9 mouse cellular contexts compared by ENCODE assay signal in the genomic region with DNA sequence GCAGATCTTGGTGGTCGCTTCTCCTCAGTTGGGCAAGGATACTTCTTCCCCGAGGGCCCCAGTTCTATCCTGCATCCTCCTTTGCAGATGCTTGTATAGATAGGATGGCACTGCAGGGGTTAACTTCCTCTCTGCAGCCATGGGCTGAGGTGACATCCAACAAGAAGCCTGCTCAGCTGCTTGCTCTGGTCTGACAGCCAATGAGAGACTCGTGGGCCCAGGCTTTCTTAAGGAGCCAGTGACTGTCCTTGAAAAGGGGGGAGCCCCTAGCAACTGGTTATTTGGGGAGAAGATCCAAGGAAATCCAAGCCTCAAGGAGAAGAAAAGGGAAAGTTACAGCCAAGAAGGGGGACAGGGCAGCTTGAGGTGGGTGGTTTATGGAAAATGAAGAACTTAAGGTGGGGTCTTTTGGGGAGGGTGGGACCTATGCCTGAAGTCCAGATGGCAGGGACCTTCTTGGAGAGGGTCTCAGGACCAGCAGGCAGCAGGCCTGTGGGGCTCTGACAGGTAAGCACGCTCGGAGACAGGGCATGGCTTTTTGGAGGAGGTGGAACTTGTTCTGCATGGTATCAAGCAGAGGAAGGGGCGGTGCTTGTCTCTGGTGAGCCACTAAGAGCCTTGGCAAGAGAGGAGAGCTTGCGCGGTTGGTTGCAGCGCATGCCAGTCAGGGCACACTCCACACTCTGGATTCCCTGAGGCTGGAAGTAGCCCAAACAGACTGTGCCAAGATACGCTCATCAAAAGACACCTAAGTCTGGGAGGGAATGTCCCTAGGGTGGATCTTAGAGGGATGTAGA. TPM values are rescaled to one million over a fixed set of nuclear protein-coding genes. Genes with fewer than 3 reads are reported as not detected.
DNase-seq lines count a peak whose midpoint lies in the region; ATAC-seq lines count a peak whose summit lies in the region.
"Had no signal": no experiment of that assay in that cellular context is flagged by ENCODE, and none has a peak within 500 bp of the region (broad histone marks: within the 10 kb centered on the region; RNA-seq: fewer than 3 reads in every experiment).

No protein-coding gene starts in this region.

- H3K9ac ChIP-seq in embryonic facial prominence, embryonic 15.5 days = no peak overlapping the region
- 0 out of 2 replicates have a peak overlapping the region, but pooled peaks have one; percentile 11 for H3K9ac ChIP-seq in midbrain, embryonic 13.5 days (replicated peaks)
- H3K9ac ChIP-seq: limb, embryonic 13.5 days had no signal

- peaks cover 23% of the 10 kb centered on the region for H3K4me1 ChIP-seq in embryonic facial prominence, embryonic 15.5 days
- H3K4me1 ChIP-seq in midbrain, embryonic 13.5 days (replicated peaks) = peaks cover 35% of the 10 kb centered on the region

- H3K4me2 ChIP-seq in embryonic facial prominence, embryonic 15.5 days (replicated peaks) = 0 out of 2 replicates have a peak overlapping the region, but pooled peaks have one; percentile 0
- peak overlapping the region; percentile 41 for H3K4me2 ChIP-seq in midbrain, embryonic 13.5 days (replicated peaks)
- H3K4me2 ChIP-seq: limb, embryonic 13.5 days had no signal

- no peak overlapping the region for H3K27ac ChIP-seq in embryonic facial prominence, embryonic 15.5 days (replicated peaks)
- 0 out of 2 replicates have a peak overlapping the region, but pooled peaks have one; percentile 47 for H3K27ac ChIP-seq in midbrain, embryonic 13.5 days
- H3K27ac ChIP-seq: limb, embryonic 13.5 days had no signal

- peaks cover 27% of the 10 kb centered on the region for H3K36me3 ChIP-seq in embryonic facial prominence, embryonic 15.5 days
- H3K36me3 ChIP-seq in midbrain, embryonic 13.5 days = peaks cover 54% of the 10 kb centered on the region

- no peak overlapping the region for H3K4me3 ChIP-seq in embryonic facial prominence, embryonic 15.5 days (replicated peaks)
- H3K4me3 ChIP-seq in midbrain, embryonic 13.5 days (replicated peaks) = peak overlapping the region; percentile 8; the same call in 1 of the 2 replicates
- H3K4me3 ChIP-seq: limb, embryonic 13.5 days had no signal

- DNase-seq in embryo, embryonic 11 days = peak; percentile 56
- DNase-seq in embryo, embryonic 9.5 days (ENCODE audit: extremely low spot score) = no peak
- peak; percentile 86 for DNase-seq in adrenal gland, adult 2 months
- DNase-seq in kidney, adult 11 months = peak; percentile 80
- DNase-seq in left cerebral cortex, postnatal 10 days (ENCODE audit: extremely low spot score in 1 of 2, low spot score in 2 of 2) = peak; percentile 85 to 90
- DNase-seq in testis, postnatal 14 days (ENCODE audit: low spot score) = peak; percentile 75

- WGBS in embryonic facial prominence, embryonic 15.5 days = 55% methylated on average over 10 of the region's 10 CpGs
- 74% methylated on average over 10 of the region's 10 CpGs for WGBS in midbrain, embryonic 13.5 days

- H3K27me3 ChIP-seq in embryonic facial prominence, embryonic 15.5 days = peaks cover 11% of the 10 kb centered on the region; the same call in 1 of the 2 replicates
- H3K27me3 ChIP-seq in midbrain, embryonic 13.5 days = peaks cover 26% of the 10 kb centered on the region

- peak; percentile 59; the same call in 1 of the 2 replicates for ATAC-seq in embryonic facial prominence, embryonic 15.5 days (ENCODE audit: insufficient number of reproducible peaks, low FRiP score, low TSS enrichment, low read depth)
- peak; percentile 69; the same call in 1 of the 2 replicates for ATAC-seq in midbrain, embryonic 13.5 days

- intact Hi-C loops in left cerebral cortex, postnatal 10 days (cut with DNase I) = no loop called here

- H3K9me3 ChIP-seq in embryonic facial prominence, embryonic 15.5 days (replicated peaks) = no peaks in the 10 kb centered on the region
- no peaks in the 10 kb centered on the region for H3K9me3 ChIP-seq in midbrain, embryonic 13.5 days
- H3K9me3 ChIP-seq: limb, embryonic 13.5 days had no signal

RNA-seq across cellular contexts. Expression of gene Lrfn1, which starts 12.8 kb away (rescaled TPM):
- 10 to 100 TPM; 12.9 to 25.4 TPM for total RNA-seq in adrenal gland, adult 2 months (2021)
- polyA plus RNA-seq in adrenal gland, adult 2 months (2012; rRNA removed) = 33.6 and 37.1 TPM in 2 replicates
- 4.8 and 5.3 TPM in 2 replicates for polyA plus RNA-seq in embryonic facial prominence, embryonic 15.5 days (2015; fragmentation: Nextera tagmentation; extraction: Ambion mirVana)
- 100 to 1,000 TPM; 106 to 112 TPM for total RNA-seq in left cerebral cortex, postnatal 10 days (2021)
- 9.1 and 11.8 TPM in 2 replicates for polyA plus RNA-seq in midbrain, embryonic 13.5 days (2015; fragmentation: Nextera tagmentation; extraction: Ambion mirVana)

RNA-seq across cellular contexts. Expression of gene Gmfg, which starts 27.4 kb away (rescaled TPM):
- 10 to 100 TPM in 1 of 2 experiments, 1 to 10 TPM in 1; 7.1 to 10.4 TPM for total RNA-seq in adrenal gland, adult 2 months (2021)
- polyA plus RNA-seq in adrenal gland, adult 2 months (2012; rRNA removed) = 0.58 and 0.89 TPM in 2 replicates
- polyA plus RNA-seq in embryonic facial prominence, embryonic 15.5 days (2015; fragmentation: Nextera tagmentation; extraction: Ambion mirVana) = 16.8 and 18.1 TPM in 2 replicates
- 1 to 10 TPM; 3.3 to 5.0 TPM for total RNA-seq in left cerebral cortex, postnatal 10 days (2021)
- 3.0 and 4.7 TPM in 2 replicates for polyA plus RNA-seq in midbrain, embryonic 13.5 days (2015; fragmentation: Nextera tagmentation; extraction: Ambion mirVana)

RNA-seq across cellular contexts. Expression of gene Ifnl2, which starts 45.6 kb away (rescaled TPM):
- not detected for total RNA-seq in adrenal gland, adult 2 months (2021)
- polyA plus RNA-seq in adrenal gland, adult 2 months (2012; rRNA removed) = 0.33 and 1.00 TPM in 2 replicates
- polyA plus RNA-seq in embryonic facial prominence, embryonic 15.5 days (2015; fragmentation: Nextera tagmentation; extraction: Ambion mirVana) = not detected in 2 replicates
- total RNA-seq in left cerebral cortex, postnatal 10 days (2021) = not detected
- polyA plus RNA-seq in midbrain, embryonic 13.5 days (2015; fragmentation: Nextera tagmentation; extraction: Ambion mirVana) = not detected in 2 replicates
- polyA plus RNA-seq: limb, embryonic 13.5 days had no signal

RNA-seq across cellular contexts. Expression of gene Ifnl3, which starts 58.0 kb away (rescaled TPM):
- not detected for total RNA-seq in adrenal gland, adult 2 months (2021)
- 0.48 and 0.59 TPM in 2 replicates for polyA plus RNA-seq in adrenal gland, adult 2 months (2012; rRNA removed)
- polyA plus RNA-seq in embryonic facial prominence, embryonic 15.5 days (2015; fragmentation: Nextera tagmentation; extraction: Ambion mirVana) = not detected in 2 replicates
- not detected for total RNA-seq in left cerebral cortex, postnatal 10 days (2021)
- not detected in 2 replicates for polyA plus RNA-seq in midbrain, embryonic 13.5 days (2015; fragmentation: Nextera tagmentation; extraction: Ambion mirVana)
- polyA plus RNA-seq: limb, embryonic 13.5 days had no signal
